Mouse (Mus musculus) mouse embryonic stem cell (cell line): Measurements from ENCODE around the gene Pusl1.

Experiments used
- in situ Hi-C, 2 experiments: fragments of 300-500 bp; cut with MboI; formaldehyde crosslinking; loops; 1 replicate in 1 of 2; 3 replicates in 1 of 2; pipeline ENCODE4 v1.14.3; 2019 to 2020; ENCODE audit warnings: low sequenced_read_pairs in 2 of 2, low pct_unique_long_range_greater_than_20kb in 1 of 2, mixed read lengths in 1 of 2; ENCODE audit not compliant: unreplicated experiment in 1 of 2

The Pusl1 gene

GRCm38 (mm10) chr4:155849391-155849790 lies 42.2 kb downstream of the Pusl1 start:
- in situ Hi-C loops: no loop called here

- in situ Hi-C loops: no loop called here
These were observed 43.0 kb downstream of the Pusl1 start for GRCm38 (mm10) chr4:155848434-155849095.

- in situ Hi-C loops: no loop called here
These were observed 43.8 kb downstream of the Pusl1 start for GRCm38 (mm10) chr4:155847591-155848352.

GRCm38 (mm10) chr4:155846871-155847578 lies 44.6 kb downstream of the Pusl1 start, which contains the start of gene Dvl1:
TSS of gene Dvl1 (plus strand) at chr4:155847402.
- in situ Hi-C loops: no loop called here

GRCm38 (mm10) chr4:155843231-155843630 lies 48.4 kb downstream of the Pusl1 start:
- in situ Hi-C loops: no loop called here

- in situ Hi-C loops: no loop called here
These were observed 49.8 kb downstream of the Pusl1 start for GRCm38 (mm10) chr4:155841651-155842270.

- in situ Hi-C loops: no loop called here
These were observed 50.6 kb downstream of the Pusl1 start for GRCm38 (mm10) chr4:155841003-155841454.

GRCm38 (mm10) chr4:155840076-155841002 lies 51.2 kb downstream of the Pusl1 start:
- in situ Hi-C loops: no loop called here

- in situ Hi-C loops: no loop called here
These were observed 52.1 kb downstream of the Pusl1 start, which contains the start of gene Mxra8 for GRCm38 (mm10) chr4:155839483-155839910. TSS of gene Mxra8 (plus strand) at chr4:155839680.

- in situ Hi-C loops: no loop called here
These were observed 53.1 kb downstream of the Pusl1 start for GRCm38 (mm10) chr4:155838187-155839153.
